Mouse (Mus musculus): ENCODE results near the gene Man2a2.

DNA sequence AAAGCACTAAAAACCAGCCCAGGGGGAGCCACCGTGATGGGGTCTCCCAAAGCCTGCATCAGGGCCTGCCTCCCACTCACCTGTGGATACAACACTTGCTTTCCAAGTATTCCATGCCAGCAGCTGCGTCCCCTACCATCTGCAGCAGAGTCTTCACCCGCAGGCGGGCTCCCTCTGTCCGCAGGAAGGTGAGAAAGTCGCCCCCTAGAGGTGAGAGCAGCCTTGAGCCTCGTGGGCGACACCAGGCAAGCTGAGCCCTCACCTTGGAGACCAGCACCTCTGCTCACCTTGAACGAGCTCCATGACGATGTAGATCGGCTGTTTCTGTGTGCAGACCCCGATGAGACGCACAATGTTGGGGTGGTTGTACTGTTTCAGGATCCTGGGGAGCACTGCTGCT, 8.4 kb upstream of the Man2a2 start:
- TF ChIP-seq CTCF (IDR thresholded peaks at IDR 0.05; ENCODE audit: control insufficient read depth, insufficient read depth, low read length) (peak; percentile 59), POLR2A (IDR thresholded peaks at IDR 0.05; ENCODE audit: borderline replicate concordance, control insufficient read depth, low read depth, low read length) (no peak)
